Mouse (Mus musculus) myocyte (in vitro differentiated cells): Measurements from ENCODE around the gene Platr17.

Source experiments
- CEBPB ChIP-seq: IDR thresholded peaks from 2 replicates; pipeline ENCODE4 v1.6.1; 2011; ENCODE audit warnings: mild to moderate bottlenecking, moderate library complexity; ENCODE audit not compliant: poor library complexity, insufficient read depth, severe bottlenecking
- E2F4 ChIP-seq: IDR thresholded peaks from one replicate; pipeline ENCODE4 v1.6.1; 2011; ENCODE audit warnings: mild to moderate bottlenecking, control low read depth, moderate library complexity; ENCODE audit not compliant: insufficient read depth
- MAX ChIP-seq: IDR thresholded peaks from one replicate; pipeline ENCODE4 v1.6.1; 2011; ENCODE audit warnings: low read depth, mild to moderate bottlenecking, control low read depth
- MYOD1 ChIP-seq, 3 experiments: IDR thresholded peaks; one replicate each; pipeline ENCODE4 v1.6.1; 2011; ENCODE audit warnings: control low read depth in 2 of 3, low read depth in 2 of 3, mild to moderate bottlenecking in 2 of 3, moderate library complexity in 1 of 3; ENCODE audit not compliant: insufficient read length in 2 of 3, control insufficient read depth in 1 of 3
- POLR2A ChIP-seq: IDR thresholded peaks from one replicate; pipeline ENCODE4 v1.6.1; 2011; ENCODE audit warnings: low read depth, mild to moderate bottlenecking, control low read depth, moderate library complexity; ENCODE audit not compliant: insufficient read length
- POLR2AphosphoS2 ChIP-seq: IDR thresholded peaks from one replicate; pipeline ENCODE4 v1.6.1; 2011; ENCODE audit warnings: low read depth, control low read depth; ENCODE audit not compliant: insufficient read length
- REST ChIP-seq: IDR thresholded peaks from one replicate; pipeline ENCODE4 v1.6.1; 2011; ENCODE audit warnings: mild to moderate bottlenecking, control low read depth, moderate library complexity; ENCODE audit not compliant: insufficient read depth, insufficient read length
- SRF ChIP-seq: IDR thresholded peaks from one replicate; pipeline ENCODE4 v1.6.1; 2011; ENCODE audit warnings: low read depth; ENCODE audit not compliant: control insufficient read depth, insufficient read length
- TCF12 ChIP-seq: IDR thresholded peaks from one replicate; pipeline ENCODE4 v1.6.1; 2011; ENCODE audit warnings: mild to moderate bottlenecking, control low read depth; ENCODE audit not compliant: poor library complexity, insufficient read depth, severe bottlenecking
- USF1 ChIP-seq: IDR thresholded peaks from one replicate; pipeline ENCODE4 v1.6.1; 2011; ENCODE audit warnings: low read depth, mild to moderate bottlenecking, control low read depth, moderate library complexity

- TF ChIP-seq MAX (no peak), E2F4 (no peak), POLR2A (no peak), TCF12 (no peak), SRF (no peak), USF1 (no peak), REST (no peak), POLR2AphosphoS2 (no peak), CEBPB (no peak), MYOD1 (IDR thresholded peaks at IDR 0.05; ENCODE audit: control insufficient read depth in 1 of 3, insufficient read length in 2 of 3, low read depth in 2 of 3) (no peak)
Measured at GRCm38 (mm10) chr17:33924577-33925283, 19.8 kb downstream of the Platr17 start.
